7 mouse cellular contexts compared by ENCODE assay signal in genomic region chr15:96709491-96710351, GRCm38 (mm10). TPM values are rescaled to one million over a fixed set of nuclear protein-coding genes. Genes with fewer than 3 reads are reported as not detected.
A peak's percentile ranks its signal among the peaks of the same experiment; 100 is the strongest.
DNase-seq lines count a peak whose midpoint lies in the region; ATAC-seq lines count a peak whose summit lies in the region.

No protein-coding gene starts in this region.

- no peaks in the 10 kb centered on the region for H3K9me3 ChIP-seq in embryonic facial prominence, embryonic 11.5 days (replicated peaks; ENCODE audit: control insufficient read depth, low read length)
- no peaks in the 10 kb centered on the region for H3K9me3 ChIP-seq in limb, embryonic 11.5 days (ENCODE audit: control insufficient read depth, low read length)
- H3K9me3 ChIP-seq in midbrain, embryonic 14.5 days (ENCODE audit: control insufficient read depth, low read length), result no peaks in the 10 kb centered on the region

- peak overlapping the region; percentile 97 for H3K27ac ChIP-seq in embryonic facial prominence, embryonic 11.5 days (replicated peaks; ENCODE audit: low read depth, low read length)
- H3K27ac ChIP-seq in limb, embryonic 11.5 days (replicated peaks; ENCODE audit: low read depth, low read length), result peak overlapping the region; percentile 96
- peak overlapping the region; percentile 96 for H3K27ac ChIP-seq in midbrain, embryonic 14.5 days (replicated peaks; ENCODE audit: low read depth, low read length)

- peak overlapping the region; percentile 47 for H3K4me3 ChIP-seq in embryonic facial prominence, embryonic 11.5 days (ENCODE audit: low read depth, low read length)
- H3K4me3 ChIP-seq in limb, embryonic 11.5 days (ENCODE audit: low read depth, low read length), result peak overlapping the region; percentile 55
- peak overlapping the region; percentile 53 for H3K4me3 ChIP-seq in midbrain, embryonic 14.5 days (replicated peaks; ENCODE audit: low read depth, low read length)

- ATAC-seq in embryonic facial prominence, embryonic 11.5 days (replicated peaks; ENCODE audit: insufficient number of reproducible peaks, low FRiP score, low TSS enrichment, low read depth), result peak; percentile 87
- ATAC-seq in limb, embryonic 11.5 days (ENCODE audit: insufficient number of reproducible peaks, low FRiP score, low TSS enrichment, low read depth), result peak; percentile 91
- peak; percentile 92 for ATAC-seq in midbrain, embryonic 14.5 days (ENCODE audit: low FRiP score, low TSS enrichment)

- no peaks in the 10 kb centered on the region for H3K4me1 ChIP-seq in embryonic facial prominence, embryonic 11.5 days (ENCODE audit: control insufficient read depth, insufficient read depth, low read length)
- H3K4me1 ChIP-seq in limb, embryonic 11.5 days (ENCODE audit: control insufficient read depth, insufficient read depth, low read length), result peaks cover 5% of the 10 kb centered on the region
- H3K4me1 ChIP-seq in midbrain, embryonic 14.5 days (ENCODE audit: control insufficient read depth, insufficient read depth, low read length), result peaks cover 12% of the 10 kb centered on the region

- H3K4me2 ChIP-seq in embryonic facial prominence, embryonic 11.5 days (ENCODE audit: low read depth, low read length), result peak overlapping the region; percentile 91
- H3K4me2 ChIP-seq in limb, embryonic 11.5 days (ENCODE audit: low read depth, severe bottlenecking), result peak overlapping the region; percentile 81
- peak overlapping the region; percentile 70 for H3K4me2 ChIP-seq in midbrain, embryonic 14.5 days (ENCODE audit: low read length)

- no peaks in the 10 kb centered on the region for H3K27me3 ChIP-seq in embryonic facial prominence, embryonic 11.5 days (ENCODE audit: control insufficient read depth, insufficient read depth, low read length)
- H3K27me3 ChIP-seq in limb, embryonic 11.5 days (ENCODE audit: control insufficient read depth, insufficient read depth, low read length), result no peaks in the 10 kb centered on the region
- H3K27me3 ChIP-seq in midbrain, embryonic 14.5 days (ENCODE audit: control insufficient read depth, insufficient read depth, low read length), result no peaks in the 10 kb centered on the region

- WGBS in embryonic facial prominence, embryonic 11.5 days, result under 1% methylated on average over 80 of the region's 80 CpGs
- 1% methylated on average over 73 of the region's 80 CpGs for WGBS in limb, embryonic 11.5 days
- under 1% methylated on average over 80 of the region's 80 CpGs for WGBS in midbrain, embryonic 14.5 days

- peak overlapping the region; percentile 95 for H3K9ac ChIP-seq in embryonic facial prominence, embryonic 11.5 days (replicated peaks; ENCODE audit: low read length)
- H3K9ac ChIP-seq in limb, embryonic 11.5 days (ENCODE audit: low read length), result peak overlapping the region; percentile 92
- peak overlapping the region; percentile 85 for H3K9ac ChIP-seq in midbrain, embryonic 14.5 days (replicated peaks; ENCODE audit: low read length)

- H3K36me3 ChIP-seq in embryonic facial prominence, embryonic 11.5 days (replicated peaks; ENCODE audit: control insufficient read depth, insufficient read depth, low read depth, low read length), result no peaks in the 10 kb centered on the region
- H3K36me3 ChIP-seq in limb, embryonic 11.5 days (ENCODE audit: control insufficient read depth, insufficient read depth, low read length), result no peaks in the 10 kb centered on the region
- no peaks in the 10 kb centered on the region for H3K36me3 ChIP-seq in midbrain, embryonic 14.5 days (ENCODE audit: control insufficient read depth, insufficient read depth, low read length)

- peak; percentile 99 for DNase-seq in adrenal gland, postnatal 14 days
- peak; percentile 98 for DNase-seq in embryonic facial prominence, embryonic 11.5 days (ENCODE audit: low spot score)
- peak; percentile 100 for DNase-seq in heart, adult 11 months
- DNase-seq in kidney, adult 18-20 months, result peak; percentile 98
- peak; percentile 99 for DNase-seq in limb, embryonic 11.5 days (ENCODE audit: low spot score)
- DNase-seq in midbrain, embryonic 14.5 days, result peak; percentile 99
- peak; percentile 99 for DNase-seq in spleen, adult 18-20 months

RNA-seq across cellular contexts. Expression of gene Slc38a2, which starts 10.2 kb away (rescaled TPM):
- 145 and 167 TPM in 2 replicates for total RNA-seq in adrenal gland, postnatal 14 days (2021)
- 227 and 255 TPM in 2 replicates for polyA plus RNA-seq in embryonic facial prominence, embryonic 11.5 days (2014; fragmentation: Nextera tagmentation; extraction: Ambion mirVana)
- polyA plus RNA-seq in limb, embryonic 11.5 days (2014; fragmentation: Nextera tagmentation; extraction: Ambion mirVana), result 245 and 250 TPM in 2 replicates
- 131 and 159 TPM in 2 replicates for polyA plus RNA-seq in midbrain, embryonic 14.5 days (2014; fragmentation: Nextera tagmentation; extraction: Ambion mirVana)

Comparison
In these comparisons a context has a peak if more than half of its experiments do, and no peak if none do; other contexts are left out.
1. Peak in every context shown above with its lines: DNase-seq, ATAC-seq, H3K4me3 ChIP-seq and H3K27ac ChIP-seq.